Mouse (Mus musculus) hindbrain, embryonic 14.5 days (tissue): ENCODE results near the gene Eomes. TPM values are rescaled to one million over a fixed set of nuclear protein-coding genes. Genes with fewer than 3 reads are reported as not detected.

Experiments used
- ATAC-seq: fragments of 200-750 bp; cut with Nextera tagmentation; 2 replicates; pipeline ENCODE4 v1.8.0; 2017; ENCODE audit warnings: moderate number of reproducible peaks, mild to moderate bottlenecking, moderate TSS enrichment, moderate library complexity; ENCODE audit not compliant: low FRiP score
- DNase-seq: peaks from one replicate; pipeline ENCODE4 v3.0.0-alpha.2; 2015; ENCODE audit warnings: low spot score
- H3K27ac ChIP-seq: fragments of 300-500 bp; sonication (generic); 2 replicates; pipeline ENCODE4 v1.5.1; 2014; ENCODE audit warnings: mild to moderate bottlenecking, moderate library complexity
- H3K27me3 ChIP-seq: fragments of 300-500 bp; sonication (generic); 2 replicates; pipeline ENCODE4 v1.6.1; 2014; ENCODE audit warnings: mild to moderate bottlenecking, low read length, mixed read lengths; ENCODE audit not compliant: control insufficient read depth, insufficient read depth
- H3K36me3 ChIP-seq: fragments of 300-500 bp; sonication (generic); replicated peaks from 2 replicates; pipeline ENCODE4 v1.6.1; 2014; ENCODE audit not compliant: control insufficient read depth, insufficient read depth
- H3K4me1 ChIP-seq: fragments of 300-500 bp; sonication (generic); replicated peaks from 2 replicates; pipeline ENCODE4 v1.6.1; 2014; ENCODE audit warnings: antibody characterized with exemption, low read length, mixed read lengths; ENCODE audit not compliant: control insufficient read depth, insufficient read depth
- H3K4me2 ChIP-seq: fragments of 300-500 bp; sonication (generic); replicated peaks from 2 replicates; pipeline ENCODE4 v1.6.1; 2014; ENCODE audit warnings: mild to moderate bottlenecking, moderate library complexity
- H3K4me3 ChIP-seq: fragments of 300-500 bp; sonication (generic); replicated peaks from 2 replicates; pipeline ENCODE4 v1.5.1; 2014; ENCODE audit warnings: mild to moderate bottlenecking, low read length
- H3K9ac ChIP-seq: fragments of 300-500 bp; sonication (generic); 2 replicates; pipeline ENCODE4 v1.6.1; 2014
- H3K9me3 ChIP-seq: fragments of 300-500 bp; sonication (generic); 2 replicates; pipeline ENCODE4 v1.6.1; 2016; ENCODE audit warnings: low read length; ENCODE audit not compliant: control insufficient read depth
- WGBS: fragments of 180-500 bp; shearing (Covaris S2); extraction: QIAGEN DNeasy Blood & Tissue Kit; methylation state at CpG from one replicate; pipeline ENCODE4 v1.1.7; 2014; 5-methylcytosine and 5-hydroxymethylcytosine counted together
- polyA plus RNA-seq: library from polyadenylated mRNA; unstranded; fragments of >200 nt; fragmentation: Nextera tagmentation; extraction: Ambion mirVana; gene quantifications from 2 replicates; pipeline ENCODE4 v1.2.1, GENCODE M21; 2014

Eomes gene
- polyA plus RNA-seq, result 0.66 and 1.1 TPM in 2 replicates

- DNase-seq (peak; percentile 37), ATAC-seq (no peak)
- Histone ChIP-seq H3K4me2 (peak within 1 kb of the TSS; percentile 45), H3K27ac (no peak within 1 kb of the TSS), H3K27me3 (peaks cover 89% of the 10 kb centered on the region), H3K9me3 (no peaks in the 10 kb centered on the region), H3K9ac (no peak within 1 kb of the TSS), H3K4me1 (0 out of 2 replicates have a peak, but pooled peaks cover 9% of the 10 kb centered on the region), H3K4me3 (peak within 1 kb of the TSS; percentile 29), H3K36me3 (no peaks in the 10 kb centered on the region)
- WGBS, result under 1% methylated on average over 9 of the region's 9 CpGs
Measured at GRCm38 (mm10) chr9:118477961-118478360, at the start of gene Eomes. TSS of gene Eomes (plus strand) at chr9:118478212.

- no peak overlapping the region for H3K4me2 ChIP-seq
- H3K9me3 ChIP-seq, result no peaks in the 10 kb centered on the region
- WGBS, result 44% methylated on average over 9 of the region's 9 CpGs
- H3K4me1 ChIP-seq, result no peaks in the 10 kb centered on the region
- H3K36me3 ChIP-seq, result no peaks in the 10 kb centered on the region
- no peaks in the 10 kb centered on the region for H3K27me3 ChIP-seq
- no peak overlapping the region for H3K4me3 ChIP-seq
- DNase-seq, result no peak
- H3K9ac ChIP-seq, result no peak overlapping the region
- no peak for ATAC-seq
- H3K27ac ChIP-seq, result no peak overlapping the region
Measured at GRCm38 (mm10) chr9:118444809-118445208, 33.2 kb upstream of the Eomes start.

DNA sequence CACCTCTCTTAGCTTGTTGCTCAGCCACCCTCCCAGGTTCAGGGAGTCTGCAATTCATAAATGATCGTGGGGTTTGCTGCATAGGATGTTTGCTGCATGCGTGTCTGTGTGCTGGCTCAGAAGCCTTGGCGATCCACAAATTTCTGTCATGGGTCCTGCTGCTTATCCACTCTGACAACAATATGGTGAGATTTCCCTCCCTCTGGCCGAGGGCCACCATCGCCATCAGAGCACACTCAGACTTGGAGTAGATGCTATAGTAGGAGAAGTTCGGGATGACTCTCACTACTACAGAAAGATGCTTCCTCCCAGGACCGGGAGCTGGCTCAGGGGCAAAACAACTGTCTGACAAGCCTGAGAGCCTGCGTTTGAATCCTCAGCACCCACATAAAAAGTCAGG, 28.7 kb upstream of the Eomes start:
- Histone ChIP-seq H3K4me2 (no peak overlapping the region), H3K36me3 (no peaks in the 10 kb centered on the region), H3K9me3 (no peaks in the 10 kb centered on the region), H3K4me1 (no peaks in the 10 kb centered on the region), H3K9ac (no peak overlapping the region), H3K4me3 (no peak overlapping the region), H3K27me3 (no peaks in the 10 kb centered on the region), H3K27ac (no peak overlapping the region)
- ATAC-seq, result no peak
- 81% methylated on average over 8 of the region's 8 CpGs for WGBS
- DNase-seq, result no peak

DNA sequence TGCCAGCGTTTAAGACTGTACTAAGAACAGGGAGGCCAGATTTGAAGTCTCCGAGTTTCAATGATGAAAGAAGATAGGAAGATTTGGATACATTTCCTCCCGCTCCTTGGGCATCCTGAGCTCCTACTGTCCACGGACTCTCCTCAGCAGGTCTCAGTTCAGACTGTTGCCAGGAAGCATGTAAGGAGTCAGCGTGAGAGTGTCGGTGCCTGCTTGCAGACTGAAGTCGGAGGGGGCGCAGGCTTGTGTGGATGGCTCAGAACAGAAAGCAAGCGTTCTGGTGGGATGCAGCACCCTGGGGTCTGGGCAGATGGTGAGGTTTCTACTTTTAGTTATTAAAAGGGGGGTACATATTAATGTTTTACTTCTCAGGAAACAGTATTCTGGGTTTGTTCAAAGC, 24.6 kb upstream of the Eomes start:
- Histone ChIP-seq H3K27ac (no peak overlapping the region), H3K4me2 (no peak overlapping the region), H3K36me3 (no peaks in the 10 kb centered on the region), H3K9ac (no peak overlapping the region), H3K4me1 (no peaks in the 10 kb centered on the region), H3K4me3 (no peak overlapping the region), H3K27me3 (no peaks in the 10 kb centered on the region), H3K9me3 (no peaks in the 10 kb centered on the region)
- ATAC-seq (no peak), DNase-seq (no peak)
- 48% methylated on average over 9 of the region's 9 CpGs for WGBS

DNA sequence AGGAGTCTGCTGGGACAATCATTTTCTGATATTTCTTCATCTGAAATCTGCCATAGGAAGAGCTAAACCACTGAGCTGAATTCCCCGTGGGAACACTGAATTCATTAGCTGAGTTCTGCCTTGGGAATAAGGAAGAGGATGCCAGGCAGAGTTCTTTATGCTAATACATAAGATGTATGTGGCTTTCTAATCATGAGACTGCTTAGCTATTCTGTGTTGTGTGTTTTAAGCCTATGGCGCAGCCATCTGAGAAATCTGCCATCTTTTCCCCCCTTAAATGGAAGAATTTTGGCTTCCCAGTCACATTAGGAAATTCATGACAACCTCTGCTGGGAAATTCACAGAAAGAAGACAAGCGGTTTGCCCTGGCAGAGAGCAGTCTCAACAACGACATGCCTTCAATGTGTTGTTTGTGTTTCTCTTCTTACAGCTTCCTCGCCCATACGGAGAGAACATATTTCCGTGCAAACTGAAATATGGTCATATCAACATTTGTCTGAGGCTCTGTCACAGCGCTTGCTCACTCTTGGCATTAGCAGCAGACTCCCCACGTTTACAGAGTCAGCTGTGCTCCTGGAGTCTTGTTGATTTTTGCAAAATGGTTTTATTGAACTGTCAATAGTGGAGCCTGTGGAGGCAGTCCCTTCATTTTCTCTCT, 22.7 kb upstream of the Eomes start:
- no peak overlapping the region for H3K4me3 ChIP-seq
- no peaks in the 10 kb centered on the region for H3K27me3 ChIP-seq
- no peak overlapping the region for H3K4me2 ChIP-seq
- no peaks in the 10 kb centered on the region for H3K4me1 ChIP-seq
- H3K9me3 ChIP-seq, result no peaks in the 10 kb centered on the region
- no peak for ATAC-seq
- WGBS, result 63% methylated on average over 9 of the region's 9 CpGs
- H3K36me3 ChIP-seq, result no peaks in the 10 kb centered on the region
- no peak for DNase-seq
- no peak overlapping the region for H3K27ac ChIP-seq
- H3K9ac ChIP-seq, result no peak overlapping the region

GRCm38 (mm10) chr9:118456405-118456804, 21.6 kb upstream of the Eomes start:
- 32% methylated on average over 5 of the region's 6 CpGs for WGBS
- no peak overlapping the region for H3K27ac ChIP-seq
- H3K4me3 ChIP-seq, result no peak overlapping the region
- DNase-seq (no peak), ATAC-seq (no peak)
- no peaks in the 10 kb centered on the region for H3K9me3 ChIP-seq
- H3K36me3 ChIP-seq, result no peaks in the 10 kb centered on the region
- H3K9ac ChIP-seq, result no peak overlapping the region
- H3K4me1 ChIP-seq, result no peaks in the 10 kb centered on the region
- no peak overlapping the region for H3K4me2 ChIP-seq
- H3K27me3 ChIP-seq, result no peaks in the 10 kb centered on the region

GRCm38 (mm10) chr9:118458039-118458438, 20.0 kb upstream of the Eomes start:
- no peak overlapping the region for H3K4me3 ChIP-seq
- H3K27ac ChIP-seq, result no peak overlapping the region
- H3K36me3 ChIP-seq, result no peaks in the 10 kb centered on the region
- WGBS, result 21% methylated on average over 5 of the region's 5 CpGs
- no peaks in the 10 kb centered on the region for H3K9me3 ChIP-seq
- H3K4me2 ChIP-seq, result no peak overlapping the region
- no peak overlapping the region for H3K9ac ChIP-seq
- H3K27me3 ChIP-seq, result no peaks in the 10 kb centered on the region
- no peak for ATAC-seq
- no peak for DNase-seq
- no peaks in the 10 kb centered on the region for H3K4me1 ChIP-seq

- no peaks in the 10 kb centered on the region for H3K36me3 ChIP-seq
- DNase-seq (no peak), ATAC-seq (no peak)
- H3K4me3 ChIP-seq, result no peak overlapping the region
- peaks cover 32% of the 10 kb centered on the region for H3K27me3 ChIP-seq
- H3K4me1 ChIP-seq, result no peaks in the 10 kb centered on the region
- no peak overlapping the region for H3K27ac ChIP-seq
- no peak overlapping the region for H3K9ac ChIP-seq
- no peak overlapping the region for H3K4me2 ChIP-seq
- H3K9me3 ChIP-seq, result no peaks in the 10 kb centered on the region
- 75% methylated on average over 1 of the region's 1 CpGs for WGBS
Measured at GRCm38 (mm10) chr9:118464031-118464430, 14.0 kb upstream of the Eomes start.

- Histone ChIP-seq H3K27me3 (peaks cover 74% of the 10 kb centered on the region), H3K27ac (no peak overlapping the region), H3K9ac (no peak overlapping the region), H3K4me1 (no peaks in the 10 kb centered on the region), H3K4me2 (no peak overlapping the region), H3K36me3 (no peaks in the 10 kb centered on the region), H3K9me3 (no peaks in the 10 kb centered on the region), H3K4me3 (no peak overlapping the region)
- 3% methylated on average over 14 of the region's 14 CpGs for WGBS
- no peak for ATAC-seq
- no peak for DNase-seq
Measured at GRCm38 (mm10) chr9:118468301-118468700, 9.7 kb upstream of the Eomes start.

GRCm38 (mm10) chr9:118469272-118469671, 8.7 kb upstream of the Eomes start:
- no peaks in the 10 kb centered on the region for H3K9me3 ChIP-seq
- ATAC-seq, result no peak
- no peaks in the 10 kb centered on the region for H3K4me1 ChIP-seq
- H3K36me3 ChIP-seq, result no peaks in the 10 kb centered on the region
- peaks cover 79% of the 10 kb centered on the region for H3K27me3 ChIP-seq
- H3K4me3 ChIP-seq, result no peak overlapping the region
- DNase-seq, result no peak
- no peak overlapping the region for H3K9ac ChIP-seq
- H3K27ac ChIP-seq, result no peak overlapping the region
- 6% methylated on average over 16 of the region's 16 CpGs for WGBS
- H3K4me2 ChIP-seq, result no peak overlapping the region
